8 mouse cellular contexts compared by ENCODE assay signal in the genomic region with DNA sequence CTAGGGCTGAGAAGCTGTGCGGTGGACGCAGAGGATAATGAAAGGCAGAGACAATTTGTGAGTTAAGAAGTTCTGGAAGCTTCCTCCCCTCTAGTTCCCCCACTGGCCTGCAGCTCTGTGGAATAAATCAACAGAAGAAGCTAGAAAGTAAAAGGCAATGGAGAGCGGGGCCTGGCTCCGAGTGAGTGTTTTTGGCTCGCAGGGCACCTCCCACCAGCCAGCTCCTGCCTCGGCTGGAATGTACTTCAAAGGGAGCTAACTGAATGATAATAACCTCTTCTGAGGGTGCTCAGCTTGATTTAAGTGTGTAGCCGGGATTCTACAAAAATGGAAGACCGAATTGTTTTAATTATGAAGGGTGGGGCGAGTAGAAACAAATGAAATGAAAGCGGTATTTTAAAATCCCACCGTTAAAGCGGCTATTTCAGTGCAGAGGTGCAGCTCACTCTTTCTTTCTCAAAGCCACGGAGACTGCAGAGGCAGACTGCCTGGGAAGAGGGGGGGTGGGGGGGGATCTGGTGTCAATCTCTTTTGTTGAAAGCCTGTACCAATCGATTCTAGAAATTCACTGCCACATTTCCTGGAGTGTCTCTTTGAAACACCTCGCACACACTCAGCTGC. TPM values are rescaled to one million over a fixed set of nuclear protein-coding genes. Genes with fewer than 3 reads are reported as not detected.
DNase-seq lines count a peak whose midpoint lies in the region; ATAC-seq and TF ChIP-seq lines count a peak whose summit lies in the region.

No protein-coding gene starts in this region.

- TF ChIP-seq CTCF in brain, embryonic 14.5 days (IDR thresholded peaks at IDR 0.05; ENCODE audit: borderline replicate concordance, extremely low read depth, insufficient read depth, insufficient read length), result no peak
- TF ChIP-seq CTCF in liver, adult 2 months (IDR thresholded peaks at IDR 0.05; ENCODE audit: low read depth, low read length), result no peak

- H3K79me2 ChIP-seq in liver, adult 2 months (ENCODE audit: control insufficient read depth, insufficient read depth, low read length), result peaks cover 3% of the 10 kb centered on the region; the same call in 1 of the 2 replicates

- DNase-seq in R1 (ENCODE audit: low read depth, low spot score), result peak; percentile 90
- DNase-seq in brain, embryonic 14.5 days (ENCODE audit: low read depth), result peak; percentile 85
- peak; percentile 26 for DNase-seq in gastrocnemius, postnatal 25 days
- peak; percentile 24 for DNase-seq in liver, adult 2 months (ENCODE audit: extremely low read depth, low read depth, low spot score)
- peak; percentile 49 for DNase-seq in neural tube, embryonic 10.5 days (ENCODE audit: extremely low spot score, low spot score)
- DNase-seq in thymus, postnatal 0 days (ENCODE audit: low spot score), result no peak
- DNase-seq in thymus, postnatal 10 days (ENCODE audit: low spot score in 2 of 2), result no peak

- ATAC-seq in intestine, embryonic 16.5 days, result peak; percentile 44

- peak overlapping the region; percentile 81 for H3K27ac ChIP-seq in intestine, embryonic 16.5 days (ENCODE audit: low read length)
- 0 out of 2 replicates have a peak overlapping the region, but pooled peaks have one; percentile 0 for H3K27ac ChIP-seq in liver, adult 2 months (replicated peaks; ENCODE audit: insufficient read depth, low read depth, low read length)

- H3K9ac ChIP-seq in intestine, embryonic 16.5 days (ENCODE audit: low read depth, low read length), result peak overlapping the region; percentile 43; the same call in 1 of the 2 replicates
- H3K9ac ChIP-seq in liver, adult 2 months (ENCODE audit: low read depth, low read length), result no peak overlapping the region

- no peaks in the 10 kb centered on the region for H3K9me3 ChIP-seq in intestine, embryonic 16.5 days (ENCODE audit: control insufficient read depth, low read length)

- H3K27me3 ChIP-seq in intestine, embryonic 16.5 days (replicated peaks; ENCODE audit: control insufficient read depth, insufficient read depth, low read length), result no peaks in the 10 kb centered on the region
- no peaks in the 10 kb centered on the region for H3K27me3 ChIP-seq in liver, adult 2 months (ENCODE audit: control insufficient read depth, insufficient read depth, low read length)

- H3K36me3 ChIP-seq in intestine, embryonic 16.5 days (ENCODE audit: control insufficient read depth, insufficient read depth, low read length), result no peaks in the 10 kb centered on the region
- H3K36me3 ChIP-seq in liver, adult 2 months (ENCODE audit: control insufficient read depth, insufficient read depth, low read length), result peaks cover 2% of the 10 kb centered on the region; the same call in 1 of the 2 replicates

- peak overlapping the region; percentile 14; the same call in 1 of the 2 replicates for H3K4me3 ChIP-seq in intestine, embryonic 16.5 days (ENCODE audit: low read length)
- no peak overlapping the region for H3K4me3 ChIP-seq in liver, adult 2 months (ENCODE audit: insufficient read depth, low read depth, low read length)

- peak overlapping the region; percentile 47 for H3K4me2 ChIP-seq in intestine, embryonic 16.5 days (ENCODE audit: low read depth, low read length)

- TF ChIP-seq POLR2A in brain, embryonic 14.5 days (IDR thresholded peaks at IDR 0.05; ENCODE audit: borderline replicate concordance, extremely low read depth, insufficient read depth, insufficient read length, poor library complexity, severe bottlenecking), result no peak
- TF ChIP-seq POLR2A in liver, adult 2 months (IDR thresholded peaks at IDR 0.05; ENCODE audit: extremely low read depth, insufficient read depth, low read length), result no peak

- WGBS in intestine, embryonic 16.5 days, result 14% methylated on average over 15 of the region's 15 CpGs
- WGBS in liver, adult 2 months, result 59% methylated on average over 15 of the region's 15 CpGs

- H3K4me1 ChIP-seq in intestine, embryonic 16.5 days (ENCODE audit: control insufficient read depth, insufficient read depth, low read length), result peaks cover 18% of the 10 kb centered on the region
- H3K4me1 ChIP-seq in liver, adult 2 months (ENCODE audit: control insufficient read depth, insufficient read depth, low read length), result peaks cover 2% of the 10 kb centered on the region; the same call in 1 of the 2 replicates

RNA-seq across cellular contexts. Expression of gene Tm4sf4, which starts 46.0 kb away (rescaled TPM):
- polyA plus RNA-seq in brain, embryonic 14.5 days (2012; rRNA removed), result 0.08 TPM in 1 of 2 replicates, not detected in the other
- total RNA-seq in gastrocnemius, postnatal 25 days (2021), result not detected
- 43.9 and 44.7 TPM in 2 replicates for polyA plus RNA-seq in intestine, embryonic 16.5 days (2015; fragmentation: Nextera tagmentation; extraction: Ambion mirVana)
- 144 and 193 TPM in 2 replicates for total RNA-seq in liver, adult 2 months (2014; rRNA removed)
- 99.2 and 131 TPM in 2 replicates for polyA plus RNA-seq in liver, adult 2 months (2012; rRNA removed)
- polyA plus RNA-seq in thymus, postnatal 0 days (2015; fragmentation: Nextera tagmentation; extraction: Ambion mirVana), result not detected in 2 replicates

Comparison
In these comparisons a context has a peak if more than half of its experiments do, and no peak if none do; other contexts are left out.
1. DNase-seq: peak in R1 (single experiment), brain, embryonic 14.5 days (single experiment), gastrocnemius, postnatal 25 days (single experiment), liver, adult 2 months (single experiment) and neural tube, embryonic 10.5 days (single experiment); none in thymus, postnatal 0 days (single experiment) and thymus, postnatal 10 days (0 of 2).
2. RNA of gene Tm4sf4, which starts 46.0 kb away (polyA plus RNA-seq): 99.2 to 131 TPM in liver, adult 2 months and 43.9 to 44.7 TPM in intestine, embryonic 16.5 days; 0.08 TPM in brain, embryonic 14.5 days and not detected in thymus, postnatal 0 days; every median in the first group is over 10 times any median in the second.